Mouse (Mus musculus): ENCODE data around the gene Srsf4. TPM values are rescaled to one million over a fixed set of nuclear protein-coding genes. Genes with fewer than 3 reads are reported as not detected.
A peak's percentile ranks its signal among the peaks of the same experiment; 100 is the strongest.

The Srsf4 gene
- polyA plus RNA-seq, 1 experiment from 2014 or later, result 69.1 TPM

GRCm38 (mm10) chr4:131874567-131874966 lies 1.1 kb downstream of the Srsf4 start:
- peaks cover 4% of the 10 kb centered on the region; the same call in 1 of the 2 replicates for H3K36me3 ChIP-seq
- no peak for ATAC-seq (ENCODE audit: low read depth)
- no peaks in the 10 kb centered on the region for H3K27me3 ChIP-seq
- H3K4me2 ChIP-seq, result peak overlapping the region; percentile 83
- H3K4me3 ChIP-seq (replicated peaks), result peak overlapping the region; percentile 100
- H3K9me3 ChIP-seq (replicated peaks), result no peaks in the 10 kb centered on the region
- DNase-seq, result no peak
- WGBS (ENCODE audit: insufficient replicate concordance), result 2% methylated on average over 11 of the region's 11 CpGs
- H3K4me1 ChIP-seq (replicated peaks), result peaks cover 62% of the 10 kb centered on the region
- H3K9ac ChIP-seq, result peak overlapping the region; percentile 100
- H3K27ac ChIP-seq, result peak overlapping the region; percentile 98

GRCm38 (mm10) chr4:131875242-131875641 lies 1.8 kb downstream of the Srsf4 start:
- H3K27me3 ChIP-seq, result no peaks in the 10 kb centered on the region
- peak overlapping the region; percentile 100 for H3K9ac ChIP-seq
- DNase-seq, result no peak
- 33% methylated on average over 3 of the region's 3 CpGs for WGBS (ENCODE audit: insufficient replicate concordance)
- H3K36me3 ChIP-seq, result peaks cover 3% of the 10 kb centered on the region; the same call in 1 of the 2 replicates
- peak overlapping the region; percentile 100 for H3K4me3 ChIP-seq (replicated peaks)
- no peak for ATAC-seq (ENCODE audit: low read depth)
- H3K9me3 ChIP-seq (replicated peaks), result no peaks in the 10 kb centered on the region
- 0 out of 2 replicates have a peak overlapping the region, but pooled peaks have one; percentile 98 for H3K27ac ChIP-seq
- H3K4me2 ChIP-seq, result peak overlapping the region; percentile 83
- peaks cover 61% of the 10 kb centered on the region for H3K4me1 ChIP-seq (replicated peaks)

GRCm38 (mm10) chr4:131876836-131877235 lies 3.4 kb downstream of the Srsf4 start:
- Histone ChIP-seq H3K9me3 (replicated peaks) (no peaks in the 10 kb centered on the region), H3K4me3 (replicated peaks) (peak overlapping the region; percentile 100), H3K4me2 (peak overlapping the region; percentile 83), H3K27ac (no peak overlapping the region), H3K4me1 (replicated peaks) (peaks cover 62% of the 10 kb centered on the region), H3K9ac (peak overlapping the region; percentile 34; the same call in 1 of the 2 replicates), H3K36me3 (peaks cover 3% of the 10 kb centered on the region; the same call in 1 of the 2 replicates), H3K27me3 (no peaks in the 10 kb centered on the region)
- DNase-seq (no peak), ATAC-seq (ENCODE audit: low read depth) (no peak)
- 64% methylated on average over 2 of the region's 2 CpGs for WGBS (ENCODE audit: insufficient replicate concordance)

GRCm38 (mm10) chr4:131879692-131880091 lies 6.3 kb downstream of the Srsf4 start:
- 71% methylated on average over 1 of the region's 1 CpGs for WGBS (ENCODE audit: insufficient replicate concordance)
- DNase-seq (no peak), ATAC-seq (ENCODE audit: low read depth) (no peak)
- Histone ChIP-seq H3K4me3 (replicated peaks) (no peak overlapping the region), H3K27me3 (no peaks in the 10 kb centered on the region), H3K9ac (no peak overlapping the region), H3K4me1 (replicated peaks) (peaks cover 78% of the 10 kb centered on the region), H3K4me2 (no peak overlapping the region), H3K36me3 (peaks cover 11% of the 10 kb centered on the region), H3K9me3 (replicated peaks) (no peaks in the 10 kb centered on the region), H3K27ac (no peak overlapping the region)

GRCm38 (mm10) chr4:131881306-131881705 lies 7.9 kb downstream of the Srsf4 start:
- H3K36me3 ChIP-seq, result peaks cover 25% of the 10 kb centered on the region

GRCm38 (mm10) chr4:131883571-131883970 lies 10.2 kb downstream of the Srsf4 start:
- Histone ChIP-seq H3K27me3 (no peaks in the 10 kb centered on the region), H3K27ac (no peak overlapping the region), H3K36me3 (peaks cover 43% of the 10 kb centered on the region), H3K9me3 (replicated peaks) (no peaks in the 10 kb centered on the region), H3K4me3 (replicated peaks) (no peak overlapping the region), H3K9ac (no peak overlapping the region), H3K4me1 (replicated peaks) (peaks cover 74% of the 10 kb centered on the region), H3K4me2 (no peak overlapping the region)
- 76% methylated on average over 6 of the region's 6 CpGs for WGBS (ENCODE audit: insufficient replicate concordance)
- DNase-seq, result no peak
- ATAC-seq (ENCODE audit: low read depth), result no peak

More at GRCm38 (mm10) chr4:131881306-131881705, 7.9 kb downstream of the Srsf4 start:
- Histone ChIP-seq H3K27me3 (no peaks in the 10 kb centered on the region), H3K4me2 (no peak overlapping the region), H3K9ac (no peak overlapping the region), H3K9me3 (replicated peaks) (no peaks in the 10 kb centered on the region), H3K4me1 (replicated peaks) (peaks cover 73% of the 10 kb centered on the region), H3K4me3 (replicated peaks) (no peak overlapping the region), H3K27ac (no peak overlapping the region)
- ATAC-seq (ENCODE audit: low read depth) (no peak), DNase-seq (no peak)
- WGBS (ENCODE audit: insufficient replicate concordance), result 85% methylated on average over 7 of the region's 7 CpGs

- Histone ChIP-seq H3K9ac (no peak overlapping the region), H3K4me2 (no peak overlapping the region), H3K36me3 (peaks cover 55% of the 10 kb centered on the region), H3K4me3 (replicated peaks) (no peak overlapping the region), H3K27ac (no peak overlapping the region), H3K4me1 (replicated peaks) (peaks cover 82% of the 10 kb centered on the region), H3K27me3 (no peaks in the 10 kb centered on the region), H3K9me3 (replicated peaks) (no peaks in the 10 kb centered on the region)
- 85% methylated on average over 6 of the region's 6 CpGs for WGBS (ENCODE audit: insufficient replicate concordance)
- ATAC-seq (ENCODE audit: low read depth) (no peak), DNase-seq (no peak)
Measured at GRCm38 (mm10) chr4:131885376-131885775, 12.0 kb downstream of the Srsf4 start.

- peak; percentile 89 for ATAC-seq (ENCODE audit: low read depth)
- H3K36me3 ChIP-seq, result peaks cover 84% of the 10 kb centered on the region
Measured at GRCm38 (mm10) chr4:131888564-131888963, 15.1 kb downstream of the Srsf4 start.

GRCm38 (mm10) chr4:131890692-131891091 lies 17.3 kb downstream of the Srsf4 start:
- H3K36me3 ChIP-seq, result peaks cover 82% of the 10 kb centered on the region
- WGBS (ENCODE audit: insufficient replicate concordance), result 59% methylated on average over 3 of the region's 3 CpGs

More at GRCm38 (mm10) chr4:131888564-131888963, 15.1 kb downstream of the Srsf4 start:
- no peak overlapping the region for H3K4me2 ChIP-seq
- H3K27ac ChIP-seq, result no peak overlapping the region
- no peaks in the 10 kb centered on the region for H3K9me3 ChIP-seq (replicated peaks)
- no peak overlapping the region for H3K4me3 ChIP-seq (replicated peaks)
- 21% methylated on average over 1 of the region's 1 CpGs for WGBS (ENCODE audit: insufficient replicate concordance)
- H3K27me3 ChIP-seq, result no peaks in the 10 kb centered on the region
- H3K4me1 ChIP-seq (replicated peaks), result peaks cover 62% of the 10 kb centered on the region
- no peak overlapping the region; the same call in 1 of the 2 replicates for H3K9ac ChIP-seq
- no peak for DNase-seq

GRCm38 (mm10) chr4:131897109-131897508 lies 23.7 kb downstream of the Srsf4 start:
- Histone ChIP-seq H3K4me3 (replicated peaks) (no peak overlapping the region), H3K9ac (no peak overlapping the region), H3K36me3 (peaks cover 83% of the 10 kb centered on the region), H3K9me3 (replicated peaks) (no peaks in the 10 kb centered on the region), H3K27me3 (no peaks in the 10 kb centered on the region), H3K27ac (no peak overlapping the region), H3K4me2 (no peak overlapping the region), H3K4me1 (replicated peaks) (no peaks in the 10 kb centered on the region; the same call in 1 of the 2 replicates)
- no peak for DNase-seq
- no peak for ATAC-seq (ENCODE audit: low read depth)
- 91% methylated on average over 5 of the region's 5 CpGs for WGBS (ENCODE audit: insufficient replicate concordance)

More at GRCm38 (mm10) chr4:131890692-131891091, 17.3 kb downstream of the Srsf4 start:
- H3K9me3 ChIP-seq (replicated peaks), result no peaks in the 10 kb centered on the region
- no peaks in the 10 kb centered on the region for H3K27me3 ChIP-seq
- ATAC-seq (ENCODE audit: low read depth) (no peak), DNase-seq (no peak)
- H3K4me2 ChIP-seq, result no peak overlapping the region
- peaks cover 50% of the 10 kb centered on the region for H3K4me1 ChIP-seq (replicated peaks)
- H3K4me3 ChIP-seq (replicated peaks), result no peak overlapping the region
- no peak overlapping the region for H3K27ac ChIP-seq
- no peak overlapping the region for H3K9ac ChIP-seq

GRCm38 (mm10) chr4:131897787-131898186 lies 24.4 kb downstream of the Srsf4 start:
- no peak overlapping the region for H3K4me3 ChIP-seq (replicated peaks)
- 91% methylated on average over 8 of the region's 8 CpGs for WGBS (ENCODE audit: insufficient replicate concordance)
- no peaks in the 10 kb centered on the region for H3K9me3 ChIP-seq (replicated peaks)
- ATAC-seq (ENCODE audit: low read depth), result peak; percentile 29; the same call in 1 of the 2 replicates
- no peaks in the 10 kb centered on the region for H3K27me3 ChIP-seq
- no peak for DNase-seq
- H3K9ac ChIP-seq, result no peak overlapping the region
- no peaks in the 10 kb centered on the region; the same call in 1 of the 2 replicates for H3K4me1 ChIP-seq (replicated peaks)
- H3K27ac ChIP-seq, result no peak overlapping the region
- peaks cover 83% of the 10 kb centered on the region for H3K36me3 ChIP-seq
- no peak overlapping the region for H3K4me2 ChIP-seq
